Mouse (Mus musculus): ENCODE data around the gene Lancl1. TPM values are rescaled to one million over a fixed set of nuclear protein-coding genes. Genes with fewer than 3 reads are reported as not detected.
A peak's percentile ranks its signal among the peaks of the same experiment; 100 is the strongest.

Gene Lancl1
- 80.4 and 85.4 TPM in 2 replicates for polyA plus RNA-seq (2014; fragmentation: Nextera tagmentation; extraction: Ambion mirVana)

- H3K9me3 ChIP-seq (ENCODE audit: control insufficient read depth, low read length): no peaks in the 10 kb centered on the region
- peak within 1 kb of the TSS; percentile 89 for H3K9ac ChIP-seq (ENCODE audit: low read length)
- peaks cover 2 to 9% of the 10 kb centered on the region in 2 experiments; a peak in 3 of 4 replicates for H3K4me1 ChIP-seq (ENCODE audit: control insufficient read depth in 2 of 2, insufficient read depth in 2 of 2, low read length in 2 of 2)
- H3K36me3 ChIP-seq (ENCODE audit: control insufficient read depth, insufficient read depth, low read length): peaks cover 26% of the 10 kb centered on the region
- WGBS: 1% methylated on average over 40 of the region's 47 CpGs
- H3K4me2 ChIP-seq (ENCODE audit: low read length): peak within 1 kb of the TSS; percentile 88
- peak; percentile 89 for ATAC-seq (ENCODE audit: insufficient number of reproducible peaks, insufficient read depth, low FRiP score, low read depth)
- H3K27me3 ChIP-seq (ENCODE audit: control insufficient read depth, insufficient read depth, low read length): no peaks in the 10 kb centered on the region
- H3K27ac ChIP-seq (replicated peaks in 1 of 2; ENCODE audit: control insufficient read depth in 1 of 2, insufficient read depth in 1 of 2, low read depth in 2 of 2, low read length in 2 of 2): no peak within 1 kb of the TSS
- peak within 1 kb of the TSS; percentile 81 to 98 for H3K4me3 ChIP-seq (ENCODE audit: control insufficient read depth in 1 of 2, insufficient read depth in 1 of 2, low read depth in 1 of 2, low read length in 2 of 2)
These were observed at the start of gene Lancl1 for GRCm38 (mm10) chr1:67038246-67038987. TSS of gene Lancl1 (minus strand) at chr1:67038872.

GRCm38 (mm10) chr1:67079146-67079545 is 40.5 kb upstream of the Lancl1 start:
- no peaks in the 10 kb centered on the region for H3K9me3 ChIP-seq (ENCODE audit: control insufficient read depth, low read length)
- ATAC-seq (ENCODE audit: insufficient number of reproducible peaks, insufficient read depth, low FRiP score, low read depth): no peak
- no peaks in the 10 kb centered on the region for H3K4me1 ChIP-seq (ENCODE audit: control insufficient read depth in 2 of 2, insufficient read depth in 2 of 2, low read length in 2 of 2)
- H3K27ac ChIP-seq (replicated peaks in 1 of 2; ENCODE audit: control insufficient read depth in 1 of 2, insufficient read depth in 1 of 2, low read depth in 2 of 2, low read length in 2 of 2): no peak overlapping the region
- H3K4me2 ChIP-seq (ENCODE audit: low read length): no peak overlapping the region
- no peak overlapping the region for H3K4me3 ChIP-seq (ENCODE audit: control insufficient read depth in 1 of 2, insufficient read depth in 1 of 2, low read depth in 1 of 2, low read length in 2 of 2)
- no peaks in the 10 kb centered on the region for H3K27me3 ChIP-seq (ENCODE audit: control insufficient read depth, insufficient read depth, low read length)
- WGBS: 70% methylated on average over 7 of the region's 7 CpGs
- H3K9ac ChIP-seq (ENCODE audit: low read length): no peak overlapping the region
- H3K36me3 ChIP-seq (ENCODE audit: control insufficient read depth, insufficient read depth, low read length): no peaks in the 10 kb centered on the region

- no peaks in the 10 kb centered on the region for H3K9me3 ChIP-seq (ENCODE audit: control insufficient read depth, low read length)
- WGBS: 71% methylated on average over 2 of the region's 2 CpGs
- H3K4me1 ChIP-seq (ENCODE audit: control insufficient read depth in 2 of 2, insufficient read depth in 2 of 2, low read length in 2 of 2): no peaks in the 10 kb centered on the region
- no peak overlapping the region for H3K27ac ChIP-seq (replicated peaks in 1 of 2; ENCODE audit: control insufficient read depth in 1 of 2, insufficient read depth in 1 of 2, low read depth in 2 of 2, low read length in 2 of 2)
- no peak overlapping the region for H3K9ac ChIP-seq (ENCODE audit: low read length)
- no peaks in the 10 kb centered on the region for H3K27me3 ChIP-seq (ENCODE audit: control insufficient read depth, insufficient read depth, low read length)
- no peaks in the 10 kb centered on the region for H3K36me3 ChIP-seq (ENCODE audit: control insufficient read depth, insufficient read depth, low read length)
- ATAC-seq (ENCODE audit: insufficient number of reproducible peaks, insufficient read depth, low FRiP score, low read depth): no peak
- H3K4me3 ChIP-seq (ENCODE audit: control insufficient read depth in 1 of 2, insufficient read depth in 1 of 2, low read depth in 1 of 2, low read length in 2 of 2): no peak overlapping the region
- no peak overlapping the region for H3K4me2 ChIP-seq (ENCODE audit: low read length)
These were observed 40.0 kb upstream of the Lancl1 start for GRCm38 (mm10) chr1:67078666-67079065.

- ATAC-seq (ENCODE audit: insufficient number of reproducible peaks, insufficient read depth, low FRiP score, low read depth): no peak
- WGBS: 44% methylated on average over 2 of the region's 2 CpGs
- no peak overlapping the region for H3K4me3 ChIP-seq (ENCODE audit: control insufficient read depth in 1 of 2, insufficient read depth in 1 of 2, low read depth in 1 of 2, low read length in 2 of 2)
- H3K36me3 ChIP-seq (ENCODE audit: control insufficient read depth, insufficient read depth, low read length): no peaks in the 10 kb centered on the region
- no peak overlapping the region for H3K27ac ChIP-seq (replicated peaks in 1 of 2; ENCODE audit: control insufficient read depth in 1 of 2, insufficient read depth in 1 of 2, low read depth in 2 of 2, low read length in 2 of 2)
- H3K27me3 ChIP-seq (ENCODE audit: control insufficient read depth, insufficient read depth, low read length): no peaks in the 10 kb centered on the region
- no peaks in the 10 kb centered on the region for H3K4me1 ChIP-seq (ENCODE audit: control insufficient read depth in 2 of 2, insufficient read depth in 2 of 2, low read length in 2 of 2)
- no peak overlapping the region for H3K9ac ChIP-seq (ENCODE audit: low read length)
- H3K4me2 ChIP-seq (ENCODE audit: low read length): no peak overlapping the region
- H3K9me3 ChIP-seq (ENCODE audit: control insufficient read depth, low read length): no peaks in the 10 kb centered on the region
These were observed 39.1 kb upstream of the Lancl1 start for GRCm38 (mm10) chr1:67077739-67078138.

- ATAC-seq (ENCODE audit: insufficient number of reproducible peaks, insufficient read depth, low FRiP score, low read depth): no peak
- 57% methylated on average over 1 of the region's 1 CpGs for WGBS
- no peaks in the 10 kb centered on the region for H3K36me3 ChIP-seq (ENCODE audit: control insufficient read depth, insufficient read depth, low read length)
- no peak overlapping the region for H3K4me3 ChIP-seq (ENCODE audit: control insufficient read depth in 1 of 2, insufficient read depth in 1 of 2, low read depth in 1 of 2, low read length in 2 of 2)
- H3K4me2 ChIP-seq (ENCODE audit: low read length): no peak overlapping the region
- H3K9ac ChIP-seq (ENCODE audit: low read length): no peak overlapping the region
- no peaks in the 10 kb centered on the region for H3K27me3 ChIP-seq (ENCODE audit: control insufficient read depth, insufficient read depth, low read length)
- H3K27ac ChIP-seq (replicated peaks in 1 of 2; ENCODE audit: control insufficient read depth in 1 of 2, insufficient read depth in 1 of 2, low read depth in 2 of 2, low read length in 2 of 2): no peak overlapping the region
- H3K9me3 ChIP-seq (ENCODE audit: control insufficient read depth, low read length): no peaks in the 10 kb centered on the region
- no peaks in the 10 kb centered on the region for H3K4me1 ChIP-seq (ENCODE audit: control insufficient read depth in 2 of 2, insufficient read depth in 2 of 2, low read length in 2 of 2)
These were observed 28.9 kb upstream of the Lancl1 start for GRCm38 (mm10) chr1:67067561-67067960.

- ATAC-seq (ENCODE audit: insufficient number of reproducible peaks, insufficient read depth, low FRiP score, low read depth): no peak
- 78% methylated on average over 9 of the region's 9 CpGs for WGBS
These were observed 26.9 kb upstream of the Lancl1 start for GRCm38 (mm10) chr1:67065347-67066270.

GRCm38 (mm10) chr1:67061456-67062085 is 22.9 kb upstream of the Lancl1 start:
- WGBS: 7% methylated on average over 7 of the region's 7 CpGs

More at GRCm38 (mm10) chr1:67065347-67066270, 26.9 kb upstream of the Lancl1 start:
- H3K27ac ChIP-seq (replicated peaks in 1 of 2; ENCODE audit: control insufficient read depth in 1 of 2, insufficient read depth in 1 of 2, low read depth in 2 of 2, low read length in 2 of 2): no peak overlapping the region
- H3K4me3 ChIP-seq (ENCODE audit: control insufficient read depth in 1 of 2, insufficient read depth in 1 of 2, low read depth in 1 of 2, low read length in 2 of 2): no peak overlapping the region
- H3K4me1 ChIP-seq (ENCODE audit: control insufficient read depth in 2 of 2, insufficient read depth in 2 of 2, low read length in 2 of 2): no peaks in the 10 kb centered on the region
- no peaks in the 10 kb centered on the region for H3K27me3 ChIP-seq (ENCODE audit: control insufficient read depth, insufficient read depth, low read length)
- no peaks in the 10 kb centered on the region for H3K9me3 ChIP-seq (ENCODE audit: control insufficient read depth, low read length)
- no peak overlapping the region for H3K4me2 ChIP-seq (ENCODE audit: low read length)
- no peak overlapping the region for H3K9ac ChIP-seq (ENCODE audit: low read length)
- no peaks in the 10 kb centered on the region for H3K36me3 ChIP-seq (ENCODE audit: control insufficient read depth, insufficient read depth, low read length)

More at GRCm38 (mm10) chr1:67061456-67062085, 22.9 kb upstream of the Lancl1 start:
- Histone ChIP-seq H3K36me3 (ENCODE audit: control insufficient read depth, insufficient read depth, low read length) (no peaks in the 10 kb centered on the region), H3K9ac (ENCODE audit: low read length) (no peak overlapping the region), H3K4me3 (ENCODE audit: control insufficient read depth in 1 of 2, insufficient read depth in 1 of 2, low read depth in 1 of 2, low read length in 2 of 2) (no peak overlapping the region), H3K27ac (replicated peaks in 1 of 2; ENCODE audit: control insufficient read depth in 1 of 2, insufficient read depth in 1 of 2, low read depth in 2 of 2, low read length in 2 of 2) (no peak overlapping the region), H3K27me3 (ENCODE audit: control insufficient read depth, insufficient read depth, low read length) (no peaks in the 10 kb centered on the region), H3K4me1 (ENCODE audit: control insufficient read depth in 2 of 2, insufficient read depth in 2 of 2, low read length in 2 of 2) (no peaks in the 10 kb centered on the region), H3K4me2 (ENCODE audit: low read length) (no peak overlapping the region), H3K9me3 (ENCODE audit: control insufficient read depth, low read length) (no peaks in the 10 kb centered on the region)
- no peak for ATAC-seq (ENCODE audit: insufficient number of reproducible peaks, insufficient read depth, low FRiP score, low read depth)

Data from heart, embryonic 14.5 days (tissue).